Mouse (Mus musculus) heart, embryonic 13.5 days (tissue): Measurements from ENCODE around the gene Dedd. TPM values are rescaled to one million over a fixed set of nuclear protein-coding genes. Genes with fewer than 3 reads are reported as not detected.

Source experiments
- ATAC-seq: fragments of 200-750 bp; cut with Nextera tagmentation; 2 replicates; pipeline ENCODE4 v1.8.0; 2017; ENCODE audit warnings: moderate TSS enrichment; ENCODE audit not compliant: insufficient number of reproducible peaks, low FRiP score, low TSS enrichment; ENCODE audit errors: extremely low read depth
- H3K27ac ChIP-seq: fragments of 300-500 bp; sonication (generic); replicated peaks from 2 replicates; pipeline ENCODE4 v1.5.1; 2015; ENCODE audit warnings: moderate library complexity, mild to moderate bottlenecking, inconsistent platforms
- H3K27me3 ChIP-seq: fragments of 300-500 bp; sonication (generic); replicated peaks from 2 replicates; pipeline ENCODE4 v1.6.1; 2015; ENCODE audit warnings: mild to moderate bottlenecking, inconsistent platforms
- H3K36me3 ChIP-seq: fragments of 300-500 bp; sonication (generic); 2 replicates; pipeline ENCODE4 v1.6.1; 2015; ENCODE audit warnings: mild to moderate bottlenecking, inconsistent platforms
- H3K4me1 ChIP-seq: fragments of 300-500 bp; sonication (generic); 2 replicates; pipeline ENCODE4 v1.6.1; 2015; ENCODE audit warnings: inconsistent platforms
- H3K4me2 ChIP-seq: fragments of 300-500 bp; sonication (generic); 2 replicates; pipeline ENCODE4 v1.6.1; 2015; ENCODE audit warnings: inconsistent platforms, mild to moderate bottlenecking, moderate library complexity
- H3K4me3 ChIP-seq: fragments of 300-500 bp; sonication (generic); 2 replicates; pipeline ENCODE4 v1.5.1; 2015; ENCODE audit warnings: moderate library complexity, mild to moderate bottlenecking, inconsistent platforms
- H3K9ac ChIP-seq: fragments of 300-500 bp; sonication (generic); 2 replicates; pipeline ENCODE4 v1.6.1; 2015; ENCODE audit warnings: inconsistent platforms, mild to moderate bottlenecking, moderate library complexity
- H3K9me3 ChIP-seq: fragments of 300-500 bp; sonication (generic); 2 replicates; pipeline ENCODE4 v1.6.1; 2016; ENCODE audit warnings: inconsistent platforms
- WGBS: fragments of 180-500 bp; shearing (Covaris S2); methylation state at CpG from one replicate; pipeline ENCODE4 v1.1.7; 2015; ENCODE audit warnings: mixed read lengths; 5-methylcytosine and 5-hydroxymethylcytosine counted together
- polyA plus RNA-seq: library from polyadenylated mRNA; unstranded; fragments of >200 nt; fragmentation: Nextera tagmentation; extraction: Ambion mirVana; gene quantifications from 2 replicates; pipeline ENCODE4 v1.2.1, GENCODE M21; 2015

The Dedd gene
- polyA plus RNA-seq, 1 experiment from 2014 or later: 34.6 TPM

DNA sequence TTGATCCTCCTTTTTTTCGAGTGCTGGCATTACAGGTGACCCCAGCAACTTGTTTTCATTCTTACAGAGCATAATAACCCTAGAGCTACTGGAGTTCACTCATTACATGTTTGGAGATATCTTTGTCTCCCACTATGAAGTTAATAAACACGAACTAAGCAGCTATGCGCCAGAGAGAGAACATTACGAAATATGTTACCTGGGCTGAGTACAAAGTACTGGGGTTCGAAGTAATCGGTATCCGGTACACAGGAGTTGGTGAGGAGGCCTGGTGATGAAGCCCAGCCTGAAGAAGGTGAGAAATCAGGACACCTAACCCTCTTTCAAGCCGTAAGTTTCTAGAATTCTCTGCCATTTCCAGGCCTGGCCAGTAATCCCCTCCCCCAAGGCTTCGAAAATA, 15.8 kb downstream of the Dedd start:
- peaks cover 35% of the 10 kb centered on the region for H3K4me1 ChIP-seq
- no peaks in the 10 kb centered on the region for H3K27me3 ChIP-seq
- H3K27ac ChIP-seq: peak overlapping the region; percentile 80; the same call in 1 of the 2 replicates
- H3K36me3 ChIP-seq: peaks cover 52% of the 10 kb centered on the region
- H3K9me3 ChIP-seq: peaks cover 6% of the 10 kb centered on the region; the same call in 1 of the 2 replicates
- H3K9ac ChIP-seq: peak overlapping the region; percentile 95
- 69% methylated on average over 9 of the region's 9 CpGs for WGBS
- H3K4me2 ChIP-seq: peak overlapping the region; percentile 88
- no peak for ATAC-seq
- H3K4me3 ChIP-seq: peak overlapping the region; percentile 95

DNA sequence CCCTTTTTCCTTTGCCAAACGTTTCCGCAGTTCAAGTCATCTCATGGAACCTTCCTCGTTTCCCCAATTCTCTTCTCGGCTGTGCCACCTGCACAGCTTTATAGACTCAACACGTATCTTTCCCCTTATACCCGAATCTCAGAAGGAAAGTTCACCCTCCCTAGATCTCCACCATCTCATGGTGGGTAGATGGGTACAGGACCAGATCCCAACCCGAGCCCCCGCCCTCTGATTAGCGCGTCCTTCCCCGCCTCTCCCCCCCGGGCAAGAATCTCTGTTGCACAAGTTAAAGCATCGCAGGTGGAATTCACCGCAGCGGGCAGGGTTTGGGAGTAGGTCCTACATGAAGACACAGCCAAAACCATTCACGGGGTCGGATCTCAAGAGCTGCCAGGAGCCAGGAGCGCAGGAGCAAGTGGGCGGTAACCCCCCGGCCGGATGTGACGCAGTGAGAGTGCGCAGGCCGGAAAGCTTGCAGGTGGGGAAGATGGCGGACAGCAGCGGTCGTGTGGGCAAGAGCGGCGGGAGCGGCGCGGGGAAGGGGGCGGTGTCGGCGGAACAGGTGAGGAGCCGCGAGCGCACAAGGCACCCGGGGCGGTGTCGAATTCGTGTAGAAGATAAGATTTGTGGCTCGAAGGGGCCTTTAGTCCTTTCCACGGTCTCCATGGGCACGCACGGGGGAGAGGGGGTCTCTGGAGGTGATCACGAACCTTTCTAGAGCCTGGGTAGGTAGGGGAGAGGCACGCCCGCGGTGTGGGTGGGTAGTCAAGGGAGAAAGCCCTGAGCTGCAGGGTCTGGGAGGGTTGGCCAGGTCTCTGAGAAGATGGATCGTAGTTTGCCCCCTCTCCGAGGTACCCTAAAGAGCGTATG, 16.5 kb downstream of the Dedd start, which contains the start of the genes Nit1 and Pfdn2:
Gene Nit1, minus strand, starts transcription at position 422 of the 870 bp plus-strand sequence.
Gene Pfdn2, plus strand, starts transcription at position 446 of the 870 bp plus-strand sequence.
- H3K27ac ChIP-seq: peak within 1 kb of the TSS; percentile 80
- H3K9ac ChIP-seq: peak within 1 kb of the TSS; percentile 95
- H3K4me1 ChIP-seq: peaks cover 35% of the 10 kb centered on the region
- 1% methylated on average over 53 of the region's 53 CpGs for WGBS
- H3K27me3 ChIP-seq: no peaks in the 10 kb centered on the region
- peaks cover 44% of the 10 kb centered on the region for H3K36me3 ChIP-seq
- H3K4me2 ChIP-seq: peak within 1 kb of the TSS; percentile 88
- peak within 1 kb of the TSS; percentile 95 for H3K4me3 ChIP-seq
- ATAC-seq: peak; percentile 88
- peaks cover 6% of the 10 kb centered on the region; the same call in 1 of the 2 replicates for H3K9me3 ChIP-seq

DNA sequence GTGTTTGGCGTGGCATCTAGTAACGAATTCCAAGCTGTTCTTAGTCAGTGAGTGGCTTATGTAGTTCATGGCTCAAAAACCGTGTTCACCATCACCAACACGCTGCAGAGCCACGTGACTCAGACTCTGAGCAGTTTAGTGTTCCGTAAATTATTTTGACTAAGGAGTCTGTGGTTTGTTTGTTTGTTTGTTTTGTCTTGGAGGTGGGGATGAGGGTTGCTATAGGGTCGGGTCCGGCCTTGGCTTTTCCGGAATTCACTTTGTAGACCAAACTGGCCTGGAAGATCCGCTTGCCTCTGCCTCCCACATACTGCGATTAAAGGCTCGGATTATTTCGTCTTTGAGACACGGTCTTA, 17.1 kb downstream of the Dedd start:
- Histone ChIP-seq H3K27me3 (no peaks in the 10 kb centered on the region), H3K4me3 (peak overlapping the region; percentile 95), H3K4me1 (peaks cover 35% of the 10 kb centered on the region), H3K4me2 (peak overlapping the region; percentile 88), H3K27ac (peak overlapping the region; percentile 80), H3K36me3 (peaks cover 38% of the 10 kb centered on the region), H3K9me3 (peaks cover 6% of the 10 kb centered on the region; the same call in 1 of the 2 replicates), H3K9ac (peak overlapping the region; percentile 95)
- ATAC-seq: no peak
- WGBS: 1% methylated on average over 14 of the region's 14 CpGs

DNA sequence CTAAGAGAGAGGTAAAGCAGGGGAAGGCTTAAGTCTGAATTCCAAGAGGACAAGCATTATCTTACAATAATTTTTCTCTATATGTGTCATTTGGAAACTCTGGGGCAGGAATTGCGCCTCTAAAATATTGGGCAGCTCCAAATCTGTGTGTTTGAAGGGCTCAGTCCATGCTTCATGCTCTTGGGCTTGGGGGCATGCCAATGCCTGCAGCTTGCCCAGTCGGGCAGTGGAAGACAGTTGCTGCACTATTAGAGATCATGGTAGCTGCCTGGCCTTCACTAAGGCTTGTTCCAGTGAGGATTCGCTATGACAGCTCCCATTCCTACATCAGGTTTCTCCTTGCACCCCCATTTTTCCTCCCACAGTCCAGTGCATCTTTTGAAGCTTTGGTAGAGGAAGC, 19.7 kb downstream of the Dedd start:
- WGBS: 87% methylated on average over 3 of the region's 3 CpGs
- no peak for ATAC-seq
- H3K9ac ChIP-seq: no peak overlapping the region

DNA sequence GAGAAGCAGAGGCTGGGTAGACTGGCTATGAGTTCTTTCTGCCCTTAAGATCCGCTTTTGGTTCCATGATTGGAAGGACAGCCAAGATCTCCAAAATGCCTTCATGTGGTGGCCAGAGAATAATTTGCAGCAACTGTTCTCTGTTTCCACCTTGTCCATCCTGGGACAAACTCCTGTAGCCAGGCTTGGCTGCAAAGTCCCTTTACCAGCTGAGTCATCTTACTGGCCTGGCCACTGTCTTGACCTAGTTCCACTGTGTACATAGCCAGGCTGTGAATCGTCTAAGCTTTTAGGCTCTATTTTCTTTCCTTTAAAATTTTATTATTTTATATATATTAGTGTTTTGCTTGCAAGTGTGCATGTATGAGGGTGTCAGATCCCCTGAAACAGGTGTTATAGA, 20.3 kb downstream of the Dedd start:
- ATAC-seq: no peak
- 86% methylated on average over 2 of the region's 2 CpGs for WGBS
- Histone ChIP-seq H3K36me3 (peaks cover 10% of the 10 kb centered on the region; the same call in 1 of the 2 replicates), H3K4me2 (no peak overlapping the region), H3K4me1 (peaks cover 30% of the 10 kb centered on the region), H3K27me3 (no peaks in the 10 kb centered on the region), H3K27ac (no peak overlapping the region), H3K9me3 (peaks cover 6% of the 10 kb centered on the region; the same call in 1 of the 2 replicates), H3K4me3 (no peak overlapping the region), H3K9ac (no peak overlapping the region)

More for the DNA sequence above, 19.7 kb downstream of the Dedd start:
- H3K27ac ChIP-seq: no peak overlapping the region
- H3K4me3 ChIP-seq: no peak overlapping the region
- peaks cover 35% of the 10 kb centered on the region for H3K4me1 ChIP-seq
- no peaks in the 10 kb centered on the region for H3K27me3 ChIP-seq
- peaks cover 6% of the 10 kb centered on the region; the same call in 1 of the 2 replicates for H3K9me3 ChIP-seq
- no peak overlapping the region for H3K4me2 ChIP-seq
- H3K36me3 ChIP-seq: peaks cover 12% of the 10 kb centered on the region

DNA sequence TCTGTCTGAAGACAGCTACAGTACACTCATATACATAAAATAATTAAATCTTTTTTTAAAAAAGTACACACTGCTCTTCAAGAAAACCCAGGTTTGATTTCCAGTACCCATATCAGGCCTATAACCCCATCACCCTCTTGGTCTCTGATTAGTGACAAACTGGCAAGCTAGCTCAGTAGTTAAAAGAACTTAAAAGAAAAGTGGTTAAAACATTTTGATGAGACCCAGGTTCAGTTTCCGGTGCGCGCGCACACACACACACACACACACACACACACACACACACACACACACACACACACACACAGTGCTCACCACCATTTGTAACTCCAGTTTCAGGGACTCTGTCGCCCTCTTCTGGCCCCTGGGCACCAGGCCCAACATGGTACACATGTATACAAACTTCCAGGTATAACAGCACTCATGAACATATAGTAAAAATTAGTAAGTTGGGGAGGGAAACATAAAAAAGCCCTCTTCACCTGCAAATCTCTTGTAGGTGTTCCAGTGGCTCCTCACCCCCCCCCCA, 26.9 kb downstream of the Dedd start:
- no peak overlapping the region for H3K27ac ChIP-seq
- H3K4me3 ChIP-seq: no peak overlapping the region
- no peak overlapping the region for H3K9ac ChIP-seq
- no peaks in the 10 kb centered on the region for H3K27me3 ChIP-seq
- 0 out of 2 replicates have a peak, but pooled peaks cover 3% of the 10 kb centered on the region for H3K9me3 ChIP-seq
- H3K4me1 ChIP-seq: peaks cover 8% of the 10 kb centered on the region
- H3K36me3 ChIP-seq: peaks cover 34% of the 10 kb centered on the region
- ATAC-seq: no peak
- WGBS: 82% methylated on average over 5 of the region's 5 CpGs
- no peak overlapping the region for H3K4me2 ChIP-seq

DNA sequence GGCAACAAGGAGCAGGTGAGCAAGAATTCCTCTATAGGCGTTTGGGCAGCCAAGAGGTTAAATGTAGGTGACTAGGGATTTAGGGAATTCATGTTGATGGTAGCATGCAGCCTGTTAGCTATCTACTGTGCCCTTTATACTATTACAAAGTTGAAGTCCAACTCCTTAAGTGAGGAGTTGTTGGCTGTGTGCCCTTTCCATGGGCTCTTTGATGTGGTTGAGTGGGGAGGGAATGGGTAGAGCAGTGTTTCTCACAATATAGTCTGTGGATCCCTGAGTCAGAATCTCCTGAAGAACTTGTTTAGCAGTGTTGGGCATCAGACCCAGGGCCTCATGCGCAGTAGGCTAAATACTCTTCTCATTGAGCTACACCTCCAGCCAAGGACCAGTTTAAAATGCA, 27.9 kb downstream of the Dedd start:
- Histone ChIP-seq H3K9ac (no peak overlapping the region), H3K4me2 (no peak overlapping the region), H3K27ac (no peak overlapping the region), H3K9me3 (0 out of 2 replicates have a peak, but pooled peaks cover 3% of the 10 kb centered on the region), H3K36me3 (peaks cover 34% of the 10 kb centered on the region), H3K4me3 (no peak overlapping the region), H3K4me1 (peaks cover 14% of the 10 kb centered on the region), H3K27me3 (no peaks in the 10 kb centered on the region)
- 82% methylated on average over 2 of the region's 2 CpGs for WGBS
- ATAC-seq: no peak

DNA sequence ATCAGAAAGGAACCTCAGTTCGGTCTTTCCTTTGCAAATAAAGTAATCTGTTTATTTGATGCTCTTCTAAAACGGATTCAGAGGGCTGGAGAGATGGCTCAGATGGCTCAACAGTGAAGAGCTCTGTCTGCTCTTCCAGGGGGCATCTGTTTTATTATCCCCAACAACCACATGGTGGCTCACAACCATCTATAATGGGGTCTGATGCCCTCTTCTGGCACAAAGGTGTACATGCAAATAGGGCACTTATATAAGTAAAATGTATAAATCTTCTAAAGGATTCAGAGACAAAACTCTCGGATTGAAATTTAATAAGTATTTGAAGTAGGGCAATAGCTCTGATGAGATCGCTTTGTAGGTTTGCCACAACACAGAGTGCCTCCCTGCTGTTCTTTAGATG, 29.5 kb downstream of the Dedd start:
- Histone ChIP-seq H3K4me2 (no peak overlapping the region), H3K4me3 (no peak overlapping the region), H3K27ac (no peak overlapping the region), H3K9me3 (0 out of 2 replicates have a peak, but pooled peaks cover 3% of the 10 kb centered on the region), H3K4me1 (peaks cover 14% of the 10 kb centered on the region), H3K9ac (no peak overlapping the region), H3K36me3 (peaks cover 34% of the 10 kb centered on the region), H3K27me3 (no peaks in the 10 kb centered on the region)
- WGBS: 78% methylated on average over 4 of the region's 4 CpGs
- no peak for ATAC-seq

DNA sequence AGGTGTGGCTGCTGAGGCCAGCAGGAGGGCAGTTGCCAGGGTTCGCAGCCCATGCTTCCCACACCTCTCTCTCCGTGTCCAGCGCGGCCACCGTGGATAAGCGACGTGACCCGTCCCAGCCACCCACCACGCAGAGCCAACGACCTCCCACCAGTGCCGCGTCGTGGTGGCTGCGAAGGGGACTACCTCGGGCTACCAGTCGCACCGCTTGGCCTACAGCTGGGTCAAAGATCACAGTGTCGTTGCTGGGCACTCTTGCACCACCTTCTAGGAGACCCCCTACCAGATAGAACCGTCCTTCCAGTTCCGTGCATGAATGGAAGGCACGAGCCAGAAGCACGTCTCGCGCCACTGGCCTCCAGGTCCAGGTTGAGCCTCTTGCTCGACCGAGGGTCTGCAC, 31.3 kb downstream of the Dedd start:
- Histone ChIP-seq H3K4me1 (peaks cover 14% of the 10 kb centered on the region), H3K9ac (peak overlapping the region; percentile 82), H3K4me2 (peak overlapping the region; percentile 84), H3K4me3 (peak overlapping the region; percentile 65), H3K9me3 (0 out of 2 replicates have a peak, but pooled peaks cover 3% of the 10 kb centered on the region), H3K36me3 (peaks cover 34% of the 10 kb centered on the region), H3K27ac (0 out of 2 replicates have a peak overlapping the region, but pooled peaks have one; percentile 12), H3K27me3 (no peaks in the 10 kb centered on the region)
- ATAC-seq: no peak; the same call in 1 of the 2 replicates
- WGBS: 5% methylated on average over 26 of the region's 26 CpGs

DNA sequence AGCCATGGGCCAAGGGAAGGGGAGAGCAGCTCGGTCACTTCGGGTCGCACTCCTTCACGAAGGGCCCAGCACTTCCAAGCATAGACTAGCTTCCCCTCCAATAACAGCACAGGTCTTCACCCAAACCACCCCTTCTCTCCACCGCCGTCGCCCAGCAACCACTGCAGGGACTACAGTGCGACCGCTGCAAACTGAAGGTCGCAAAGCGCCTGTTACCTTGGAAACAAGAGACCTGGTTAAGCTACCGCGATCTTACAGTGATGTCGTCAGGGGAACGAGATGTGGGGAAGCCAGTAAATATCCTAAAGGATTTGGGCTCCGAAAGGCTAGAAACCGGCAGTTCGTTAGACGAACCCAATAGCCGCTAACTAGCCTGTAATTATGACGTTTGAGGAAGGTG, 31.7 kb downstream of the Dedd start, which contains the start of gene Klhdc9:
Gene Klhdc9, minus strand, starts transcription at position 143 of the 400 bp plus-strand sequence.
- peak; percentile 74; the same call in 1 of the 2 replicates for ATAC-seq
- peak within 1 kb of the TSS; percentile 82 for H3K9ac ChIP-seq
- 1% methylated on average over 21 of the region's 21 CpGs for WGBS
- no peaks in the 10 kb centered on the region for H3K27me3 ChIP-seq
- H3K4me3 ChIP-seq: peak within 1 kb of the TSS; percentile 65
- H3K36me3 ChIP-seq: peaks cover 34% of the 10 kb centered on the region
- peak within 1 kb of the TSS; percentile 84 for H3K4me2 ChIP-seq
- H3K9me3 ChIP-seq: 0 out of 2 replicates have a peak, but pooled peaks cover 3% of the 10 kb centered on the region
- peak within 1 kb of the TSS; percentile 55; the same call in 1 of the 2 replicates for H3K27ac ChIP-seq
- peaks cover 14% of the 10 kb centered on the region for H3K4me1 ChIP-seq
